Mouse (Mus musculus) kidney, adult 2 months (tissue): ENCODE data around the gene Pum1.

ENCODE experiments used
- CTCF ChIP-seq: fragments of 200-500 bp; conservative IDR thresholded peaks from 2 replicates; pipeline ENCODE4 v1.5.1; 2011; ENCODE audit warnings: low read depth, mild to moderate bottlenecking, control low read depth, low read length, moderate library complexity, mixed read lengths; ENCODE audit not compliant: insufficient read depth, insufficient read length
- POLR2A ChIP-seq: fragments of 200-500 bp; IDR thresholded peaks from one replicate; pipeline ENCODE4 v1.6.1; 2011; ENCODE audit warnings: low read depth, low read length, control low read depth

DNA sequence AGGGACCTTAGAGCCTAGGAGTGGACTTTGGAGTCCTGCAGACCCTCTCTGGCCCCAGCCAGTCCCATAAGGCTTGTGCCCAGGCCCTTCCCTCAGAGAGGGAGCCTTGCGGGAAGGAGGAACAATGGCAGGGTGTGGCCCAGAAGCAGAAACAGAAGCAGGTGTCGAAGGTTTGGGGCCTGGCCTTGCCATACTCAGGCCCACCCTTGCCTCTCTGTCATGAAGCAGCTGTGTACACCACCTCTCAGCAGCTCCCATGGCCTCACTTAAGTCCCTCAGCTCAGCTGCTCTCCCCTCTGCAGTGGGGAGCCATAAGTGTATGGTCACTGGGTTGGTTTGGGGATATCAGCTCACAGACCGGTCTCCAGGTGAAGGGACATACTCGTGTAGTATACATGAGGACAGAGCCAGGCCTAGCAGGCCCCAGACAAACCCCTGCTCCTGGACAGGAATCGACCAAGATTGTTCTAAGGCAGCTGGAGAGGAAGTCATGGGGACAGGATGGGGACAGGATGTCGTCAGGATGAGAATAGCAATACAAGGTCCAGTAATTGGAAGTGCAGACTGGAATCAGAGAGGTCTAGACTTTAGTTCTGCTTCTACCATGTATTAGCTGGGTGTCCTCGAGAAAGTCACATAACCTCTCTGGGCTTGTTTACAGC lies 157.6 kb downstream of the Pum1 start:
- no peak for TF ChIP-seq CTCF
- no peak for TF ChIP-seq POLR2A
